Mouse (Mus musculus) cerebellum, postnatal 4 days (tissue): ENCODE measurements around the gene Gsta1.
"Not testable (repeated sequence)": the region's sequence is repeated elsewhere in the genome, so short reads cannot be mapped to it uniquely, and the experiment has no call there.

ENCODE experiments used
- DNase-seq, 2 experiments: peaks; one replicate each; pipeline ENCODE4 v3.0.0; 2022; ENCODE audit warnings: low spot score in 2 of 2, mixed read lengths in 1 of 2

Gsta1 gene

GRCm38 (mm10) chr9:78230461-78230860 lies at the start of gene Gsta1:
Gsta1 (plus strand) TSS chr9:78230656.
- DNase-seq = not testable (repeated sequence)

DNA sequence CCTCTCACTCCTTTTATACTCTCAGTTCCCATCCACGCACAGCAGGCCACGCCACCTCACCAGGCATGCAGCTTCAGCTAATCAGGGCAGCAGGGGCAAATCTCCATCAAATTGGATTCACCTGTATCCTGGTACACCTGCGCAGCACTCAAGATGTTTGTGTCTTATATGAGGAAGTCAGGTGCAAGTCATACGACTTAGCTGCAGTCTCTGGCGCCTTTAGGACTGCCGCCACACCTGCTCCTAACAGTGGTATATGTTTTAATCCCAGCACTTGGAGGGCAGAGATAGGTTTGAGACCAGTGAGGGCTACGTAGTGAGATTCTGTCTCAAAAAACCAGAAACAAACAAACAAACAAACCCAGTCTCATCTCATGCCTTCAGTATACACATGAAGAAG lies 48.0 kb upstream of the Gsta1 start, which contains the start of gene Gsta4:
TSS of gene Gsta4 (plus strand) at position 301 of the 400 bp plus-strand sequence.
- not testable (repeated sequence) for DNase-seq

- DNase-seq = no peak
Observed at GRCm38 (mm10) chr9:78185686-78186085, 44.8 kb upstream of the Gsta1 start.

- DNase-seq = no peak
Observed at GRCm38 (mm10) chr9:78188910-78189309, 41.5 kb upstream of the Gsta1 start.

DNA sequence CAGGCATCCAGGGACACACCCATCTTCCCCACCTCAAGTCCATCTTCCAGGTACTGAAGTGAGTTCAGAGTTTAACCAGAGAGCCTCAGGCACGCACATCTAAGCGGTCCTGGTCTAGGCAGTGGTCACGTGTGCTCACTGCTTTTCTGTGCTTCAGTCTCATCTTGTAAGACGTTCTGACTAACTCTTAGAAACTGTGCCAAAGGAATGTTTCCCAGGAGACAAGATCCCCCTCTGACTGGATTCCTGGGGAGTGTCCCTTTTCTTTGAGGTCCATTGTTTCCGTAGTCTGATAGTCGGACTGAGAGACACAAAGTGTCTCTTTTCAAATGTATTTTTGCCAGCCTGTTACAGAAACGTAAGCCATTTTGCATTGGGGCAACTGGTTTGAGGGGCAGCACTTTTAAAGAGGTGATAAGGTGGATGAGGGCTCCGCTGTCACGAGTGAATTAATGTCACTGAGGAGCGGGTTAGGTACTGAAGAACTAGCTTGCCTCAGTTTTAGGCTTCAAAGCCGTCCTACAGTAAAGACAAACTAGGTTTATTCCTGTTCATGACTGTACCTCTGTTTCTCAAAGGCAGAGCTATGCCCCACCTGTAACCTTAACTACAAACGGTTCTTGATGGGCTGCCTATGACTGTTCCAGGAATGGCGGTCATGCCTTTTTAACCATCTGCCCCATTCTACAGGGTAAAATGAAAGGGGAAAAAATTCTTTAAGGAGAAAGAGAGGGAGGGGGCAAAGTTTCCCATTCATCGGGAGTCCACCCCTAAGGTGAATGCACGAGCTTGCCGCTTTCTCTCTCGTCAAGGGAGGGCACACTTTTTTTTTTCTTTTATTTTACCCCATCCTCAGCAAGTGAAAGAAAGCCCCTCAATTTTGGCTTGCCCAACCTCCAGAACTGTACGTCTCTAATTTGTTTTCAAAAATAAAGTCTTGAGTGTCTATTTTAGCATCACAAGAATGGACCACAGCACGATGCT lies 39.5 kb upstream of the Gsta1 start:
- no peak for DNase-seq

DNA sequence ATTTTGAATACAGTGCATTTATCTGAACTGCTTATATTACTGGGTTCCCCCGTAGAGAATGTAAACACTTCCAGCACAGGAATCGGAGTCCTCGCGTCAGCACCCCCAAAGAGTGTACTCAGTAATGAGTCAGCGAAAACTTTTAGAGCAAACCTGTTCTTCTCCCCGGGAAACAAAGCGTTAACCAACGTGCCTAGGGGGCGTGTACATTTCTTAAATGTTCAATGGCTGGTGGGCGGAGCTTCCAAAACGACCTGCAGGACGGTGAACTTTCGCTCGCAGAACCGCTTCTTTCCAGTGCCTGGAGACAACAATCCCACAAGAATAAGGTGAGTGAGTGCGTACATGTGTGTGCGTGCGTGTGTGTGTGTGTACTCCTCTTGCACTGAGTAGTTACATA lies 38.7 kb upstream of the Gsta1 start:
- DNase-seq = no peak

- DNase-seq = peak in 1 of 2 experiments; percentile 23
Observed at GRCm38 (mm10) chr9:78193902-78194597, 36.4 kb upstream of the Gsta1 start.

- DNase-seq = no peak
Observed at GRCm38 (mm10) chr9:78195034-78195433, 35.4 kb upstream of the Gsta1 start.

GRCm38 (mm10) chr9:78197801-78198200 lies 32.7 kb upstream of the Gsta1 start:
- DNase-seq = no peak

GRCm38 (mm10) chr9:78204194-78204593 lies 26.3 kb upstream of the Gsta1 start:
- no peak for DNase-seq

GRCm38 (mm10) chr9:78208956-78209355 lies 21.5 kb upstream of the Gsta1 start:
- DNase-seq = no peak

DNA sequence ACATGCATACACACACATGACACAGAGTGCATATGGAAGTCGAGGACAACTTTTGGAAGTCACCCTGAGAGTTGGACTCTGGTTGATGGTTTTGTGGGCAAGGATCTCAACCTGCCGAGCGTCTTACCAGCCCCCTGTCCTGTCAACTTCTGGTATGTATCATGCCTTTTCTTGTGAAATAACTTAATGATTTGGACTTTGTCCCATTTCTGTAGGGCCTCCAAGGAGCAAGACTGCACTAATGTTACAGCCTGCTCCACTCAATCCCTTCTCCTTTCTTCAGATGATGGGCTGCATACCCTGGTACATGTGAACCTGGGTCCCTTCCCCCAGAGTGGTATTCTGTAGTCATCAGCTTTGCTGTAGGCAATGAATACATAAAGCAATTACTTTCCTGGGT lies 20.4 kb upstream of the Gsta1 start:
- DNase-seq = no peak

GRCm38 (mm10) chr9:78210821-78211220 lies 19.6 kb upstream of the Gsta1 start:
- no peak for DNase-seq

GRCm38 (mm10) chr9:78211521-78211920 lies 18.9 kb upstream of the Gsta1 start:
- no peak for DNase-seq

- no peak for DNase-seq
Observed at GRCm38 (mm10) chr9:78212341-78213049, 18.0 kb upstream of the Gsta1 start.

- no peak for DNase-seq
Observed at GRCm38 (mm10) chr9:78217074-78217473, 13.4 kb upstream of the Gsta1 start.

- DNase-seq = no peak
Observed at GRCm38 (mm10) chr9:78222616-78223015, 7.8 kb upstream of the Gsta1 start.

GRCm38 (mm10) chr9:78223221-78223902 lies 7.1 kb upstream of the Gsta1 start:
- no peak for DNase-seq

DNA sequence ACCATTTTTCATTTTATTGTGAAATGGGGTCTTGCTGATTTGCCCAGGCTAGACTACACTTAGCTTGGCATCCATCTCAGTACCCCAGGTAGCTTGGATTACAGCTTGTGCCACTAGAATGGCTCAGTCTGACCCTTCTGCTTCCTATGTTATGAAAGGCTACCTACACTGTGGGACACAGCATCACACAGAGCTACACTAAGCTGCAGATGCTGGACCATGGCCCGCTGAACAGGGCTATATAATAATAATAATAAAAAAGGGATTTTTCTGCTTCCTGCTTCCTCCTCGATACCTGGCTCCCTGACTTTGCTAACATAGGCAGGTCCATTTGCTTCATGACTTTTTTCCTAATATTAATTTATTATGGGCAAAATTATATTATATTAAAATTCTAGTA lies 6.0 kb upstream of the Gsta1 start:
- no peak for DNase-seq

DNA sequence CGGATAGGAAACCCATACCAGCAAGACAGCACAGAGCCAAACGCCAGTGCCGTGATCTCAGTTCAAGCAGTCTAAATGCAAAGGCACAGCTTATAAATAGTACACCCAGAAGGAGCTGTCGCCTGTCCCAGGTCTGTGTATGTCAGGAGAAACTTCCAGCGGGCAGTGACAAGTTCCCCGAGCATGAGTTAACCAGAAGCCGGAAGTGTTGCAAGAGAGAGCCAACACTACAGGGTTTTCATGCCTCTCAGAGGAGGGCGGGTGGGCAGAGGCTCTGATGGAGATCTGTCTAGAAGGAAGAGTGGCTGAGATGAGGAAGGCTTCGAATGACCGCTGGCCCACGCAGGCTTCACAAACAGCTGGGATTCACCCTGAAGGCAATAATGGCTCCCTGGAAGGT lies 5.2 kb upstream of the Gsta1 start:
- no peak for DNase-seq

DNA sequence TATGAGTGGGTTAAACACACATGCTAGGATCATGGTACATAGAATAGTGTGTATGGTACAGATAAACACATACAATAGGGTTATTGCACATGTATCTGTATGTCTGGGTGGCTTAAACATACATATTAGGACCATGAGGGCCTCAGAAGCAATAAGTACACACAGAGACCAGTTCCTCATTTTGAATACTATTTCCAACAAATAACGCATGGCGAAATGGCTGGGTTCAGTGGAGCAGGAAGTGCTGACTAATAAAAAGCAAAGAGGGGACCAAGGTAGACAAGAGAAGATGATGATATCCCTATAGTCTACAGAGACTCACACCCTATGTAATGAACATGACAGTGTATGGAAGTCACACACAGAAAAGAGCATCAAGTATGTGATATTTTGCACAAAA lies 2.3 kb upstream of the Gsta1 start:
- DNase-seq = no peak
